Mouse (Mus musculus) embryonic facial prominence, embryonic 11.5 days (tissue): ENCODE data around the gene Rora. TPM values are rescaled to one million over a fixed set of nuclear protein-coding genes. Genes with fewer than 3 reads are reported as not detected.

ENCODE experiments used
- ATAC-seq: fragments of 200-750 bp; cut with Nextera tagmentation; replicated peaks from 2 replicates; pipeline ENCODE4 v1.8.0; 2017; ENCODE audit warnings: low read depth; ENCODE audit not compliant: insufficient number of reproducible peaks, low FRiP score, low TSS enrichment
- DNase-seq: peaks from one replicate; pipeline ENCODE4 v3.0.0-alpha.2; 2015; ENCODE audit warnings: low spot score
- H3K27ac ChIP-seq: fragments of 300-500 bp; sonication (generic); replicated peaks from 2 replicates; pipeline ENCODE4 v1.5.1; 2014; ENCODE audit warnings: mild to moderate bottlenecking, low read depth, low read length, control low read depth
- H3K27me3 ChIP-seq: fragments of 300-500 bp; sonication (generic); 2 replicates; pipeline ENCODE4 v1.6.1; 2014; ENCODE audit warnings: mild to moderate bottlenecking, low read length, moderate library complexity, mixed read lengths; ENCODE audit not compliant: control insufficient read depth, insufficient read depth
- H3K36me3 ChIP-seq: fragments of 300-500 bp; sonication (generic); replicated peaks from 2 replicates; pipeline ENCODE4 v1.6.1; 2014; ENCODE audit warnings: low read depth, mild to moderate bottlenecking, low read length, moderate library complexity, mixed read lengths; ENCODE audit not compliant: control insufficient read depth, insufficient read depth
- H3K4me1 ChIP-seq: fragments of 300-500 bp; sonication (generic); 2 replicates; pipeline ENCODE4 v1.6.1; 2014; ENCODE audit warnings: low read length, mixed read lengths; ENCODE audit not compliant: control insufficient read depth, insufficient read depth
- H3K4me2 ChIP-seq: fragments of 300-500 bp; sonication (generic); 2 replicates; pipeline ENCODE4 v1.6.1; 2014; ENCODE audit warnings: low read depth, mild to moderate bottlenecking, control low read depth, low read length, moderate library complexity
- H3K4me3 ChIP-seq: fragments of 300-500 bp; sonication (generic); 2 replicates; pipeline ENCODE4 v1.5.1; 2014; ENCODE audit warnings: low read depth, low read length, control low read depth
- H3K9ac ChIP-seq: fragments of 300-500 bp; sonication (generic); replicated peaks from 2 replicates; pipeline ENCODE4 v1.6.1; 2014; ENCODE audit warnings: mild to moderate bottlenecking, control low read depth, low read length
- H3K9me3 ChIP-seq: fragments of 300-500 bp; sonication (generic); replicated peaks from 2 replicates; pipeline ENCODE4 v1.6.1; 2016; ENCODE audit warnings: mild to moderate bottlenecking, low read length, inconsistent platforms, mixed read lengths; ENCODE audit not compliant: control insufficient read depth
- WGBS: fragments of 180-500 bp; shearing (Covaris S2); extraction: QIAGEN DNeasy Blood & Tissue Kit; methylation state at CpG from one replicate; pipeline ENCODE4 v1.1.7; 2014; 5-methylcytosine and 5-hydroxymethylcytosine counted together
- polyA plus RNA-seq: library from polyadenylated mRNA; unstranded; fragments of >200 nt; fragmentation: Nextera tagmentation; extraction: Ambion mirVana; gene quantifications from 2 replicates; pipeline ENCODE4 v1.2.1, GENCODE M21; 2014

Gene Rora
- polyA plus RNA-seq, 1 experiment from 2014 or later, result 5.7 TPM

- no peaks in the 10 kb centered on the region for H3K27me3 ChIP-seq
- no peak overlapping the region for H3K9ac ChIP-seq
- WGBS, result 16% methylated on average over 2 of the region's 2 CpGs
- no peaks in the 10 kb centered on the region for H3K9me3 ChIP-seq
- peaks cover 4% of the 10 kb centered on the region; the same call in 1 of the 2 replicates for H3K4me1 ChIP-seq
- no peak overlapping the region for H3K4me2 ChIP-seq
- DNase-seq, result peak; percentile 83
- ATAC-seq, result no peak
- no peak overlapping the region for H3K4me3 ChIP-seq
- no peak overlapping the region for H3K27ac ChIP-seq
- H3K36me3 ChIP-seq, result no peaks in the 10 kb centered on the region
Measured at GRCm38 (mm10) chr9:69296418-69296817, 642.8 kb downstream of the Rora start.

GRCm38 (mm10) chr9:69297766-69298375, 644.3 kb downstream of the Rora start:
- no peak overlapping the region for H3K27ac ChIP-seq
- peaks cover 2% of the 10 kb centered on the region; the same call in 1 of the 2 replicates for H3K4me1 ChIP-seq
- WGBS, result 77% methylated on average over 7 of the region's 7 CpGs
- H3K4me3 ChIP-seq, result no peak overlapping the region
- no peak overlapping the region for H3K9ac ChIP-seq
- DNase-seq, result no peak
- no peak for ATAC-seq
- no peaks in the 10 kb centered on the region for H3K9me3 ChIP-seq
- H3K36me3 ChIP-seq, result no peaks in the 10 kb centered on the region
- H3K4me2 ChIP-seq, result no peak overlapping the region
- H3K27me3 ChIP-seq, result no peaks in the 10 kb centered on the region

- Histone ChIP-seq H3K4me1 (no peaks in the 10 kb centered on the region; the same call in 1 of the 2 replicates), H3K4me3 (no peak overlapping the region), H3K36me3 (no peaks in the 10 kb centered on the region), H3K27ac (no peak overlapping the region), H3K4me2 (no peak overlapping the region), H3K9me3 (no peaks in the 10 kb centered on the region), H3K9ac (no peak overlapping the region), H3K27me3 (no peaks in the 10 kb centered on the region)
- no peak for ATAC-seq
- 65% methylated on average over 12 of the region's 12 CpGs for WGBS
- no peak for DNase-seq
Measured at GRCm38 (mm10) chr9:69298566-69299335, 645.2 kb downstream of the Rora start.

- WGBS, result 50% methylated on average over 2 of the region's 2 CpGs
- Histone ChIP-seq H3K9me3 (no peaks in the 10 kb centered on the region), H3K36me3 (no peaks in the 10 kb centered on the region), H3K27me3 (no peaks in the 10 kb centered on the region), H3K4me3 (no peak overlapping the region), H3K4me1 (no peaks in the 10 kb centered on the region; the same call in 1 of the 2 replicates), H3K9ac (no peak overlapping the region), H3K27ac (no peak overlapping the region), H3K4me2 (no peak overlapping the region)
- DNase-seq, result no peak
- no peak for ATAC-seq
Measured at GRCm38 (mm10) chr9:69299484-69299883, 645.9 kb downstream of the Rora start.

- WGBS, result 76% methylated on average over 8 of the region's 8 CpGs
- Histone ChIP-seq H3K36me3 (no peaks in the 10 kb centered on the region), H3K9ac (no peak overlapping the region), H3K4me3 (no peak overlapping the region), H3K4me1 (no peaks in the 10 kb centered on the region; the same call in 1 of the 2 replicates), H3K4me2 (no peak overlapping the region), H3K27ac (no peak overlapping the region), H3K9me3 (no peaks in the 10 kb centered on the region), H3K27me3 (no peaks in the 10 kb centered on the region)
- ATAC-seq (no peak), DNase-seq (no peak)
Measured at GRCm38 (mm10) chr9:69300296-69300695, 646.7 kb downstream of the Rora start.

- Histone ChIP-seq H3K4me3 (no peak overlapping the region), H3K27me3 (no peaks in the 10 kb centered on the region), H3K4me2 (no peak overlapping the region), H3K36me3 (no peaks in the 10 kb centered on the region), H3K9ac (no peak overlapping the region), H3K9me3 (no peaks in the 10 kb centered on the region), H3K27ac (peak overlapping the region; percentile 36; the same call in 1 of the 2 replicates), H3K4me1 (no peaks in the 10 kb centered on the region; the same call in 1 of the 2 replicates)
- ATAC-seq (no peak), DNase-seq (peak; percentile 6)
- 10% methylated on average over 9 of the region's 9 CpGs for WGBS
Measured at GRCm38 (mm10) chr9:69301445-69301844, 647.9 kb downstream of the Rora start.

- Histone ChIP-seq H3K9ac (no peak overlapping the region), H3K4me1 (no peaks in the 10 kb centered on the region; the same call in 1 of the 2 replicates), H3K27me3 (no peaks in the 10 kb centered on the region), H3K4me2 (no peak overlapping the region), H3K36me3 (no peaks in the 10 kb centered on the region), H3K4me3 (no peak overlapping the region), H3K27ac (no peak overlapping the region), H3K9me3 (no peaks in the 10 kb centered on the region)
- ATAC-seq, result no peak
- WGBS, result 7% methylated on average over 4 of the region's 4 CpGs
- DNase-seq, result peak; percentile 62
Measured at GRCm38 (mm10) chr9:69301955-69302354, 648.4 kb downstream of the Rora start.

GRCm38 (mm10) chr9:69302846-69303245, 649.3 kb downstream of the Rora start:
- no peak overlapping the region for H3K9ac ChIP-seq
- ATAC-seq (no peak), DNase-seq (peak; percentile 14)
- no peaks in the 10 kb centered on the region for H3K27me3 ChIP-seq
- H3K4me1 ChIP-seq, result no peaks in the 10 kb centered on the region; the same call in 1 of the 2 replicates
- H3K9me3 ChIP-seq, result no peaks in the 10 kb centered on the region
- 11% methylated on average over 5 of the region's 5 CpGs for WGBS
- no peak overlapping the region for H3K27ac ChIP-seq
- no peaks in the 10 kb centered on the region for H3K36me3 ChIP-seq
- H3K4me2 ChIP-seq, result no peak overlapping the region
- H3K4me3 ChIP-seq, result no peak overlapping the region
